Mouse (Mus musculus) lung, adult 2 months (tissue): Measurements from ENCODE around the gene Fut1.

ENCODE experiments used
- CTCF ChIP-seq: fragments of 200-500 bp; IDR thresholded peaks from 2 replicates; pipeline ENCODE4 v1.5.1; 2011; ENCODE audit warnings: mild to moderate bottlenecking, low read length, control low read depth; ENCODE audit not compliant: insufficient read depth
- POLR2A ChIP-seq: fragments of 200-500 bp; IDR thresholded peaks from 2 replicates; pipeline ENCODE4 v1.6.1; 2011; ENCODE audit warnings: low read depth, mild to moderate bottlenecking, control low read depth, low read length, borderline replicate concordance; ENCODE audit errors: extremely low read depth

DNA sequence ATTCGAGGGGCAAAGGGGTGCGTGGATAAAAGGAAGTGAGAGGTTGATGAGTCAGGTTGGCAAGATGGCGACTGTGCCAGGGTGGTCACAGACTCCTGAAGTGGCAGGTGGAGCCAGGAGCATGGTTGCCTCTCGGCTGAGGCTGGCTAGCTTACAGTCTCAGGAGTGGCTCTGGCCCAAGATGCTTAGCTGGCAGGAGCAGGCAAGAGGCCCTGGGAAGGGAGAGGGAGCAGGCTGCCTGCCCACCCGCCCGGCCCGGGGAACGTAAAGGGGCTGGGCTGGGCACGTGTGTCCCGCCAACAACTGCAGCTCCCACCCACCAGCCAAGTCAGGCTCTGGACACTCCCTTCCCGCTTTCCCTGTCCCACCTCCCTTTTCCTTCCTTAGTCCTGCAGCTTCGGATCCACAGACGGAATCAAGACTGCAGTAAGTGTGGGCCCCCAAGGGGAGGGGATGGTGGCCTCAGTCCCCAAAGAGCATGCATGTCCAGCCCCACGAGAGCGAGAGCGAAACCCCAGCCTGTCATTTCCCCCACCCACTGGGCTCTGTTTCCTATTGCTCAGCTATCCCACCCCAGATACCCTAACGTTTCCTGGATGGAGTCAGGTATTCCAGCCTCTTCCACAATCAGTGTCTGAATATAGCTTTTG, 24.4 kb downstream of the Fut1 start:
- TF ChIP-seq POLR2A (no peak), CTCF (no peak)
